Mouse (Mus musculus): ENCODE measurements around the gene Gm10220. TPM values are rescaled to one million over a fixed set of nuclear protein-coding genes. Genes with fewer than 3 reads are reported as not detected.
"Not testable (repeated sequence)": the region's sequence is repeated elsewhere in the genome, so short reads cannot be mapped to it uniquely, and the experiment has no call there.

Gene Gm10220
- polyA plus RNA-seq (2012; rRNA removed): not detected in 2 replicates

GRCm38 (mm10) chr5:26121321-26121720 is at the start of gene Gm10220:
Gm10220 (minus strand) TSS chr5:26121421.
- H3K4me3 ChIP-seq (ENCODE audit: extremely low read depth, insufficient read depth, insufficient read length); H3K4me1 ChIP-seq (ENCODE audit: control insufficient read depth, insufficient read depth, insufficient read length); H3K36me3 ChIP-seq (ENCODE audit: control insufficient read depth, insufficient read depth, low read length); H3K27me3 ChIP-seq (ENCODE audit: control insufficient read depth, insufficient read depth, low read length); H3K27ac ChIP-seq (ENCODE audit: insufficient read depth, low read length); DNase-seq (ENCODE audit: low read depth in 1 of 2, low spot score in 2 of 2): not testable (repeated sequence)
- no CpG with 5 or more reads among the region's 3 CpGs for WGBS

GRCm38 (mm10) chr5:26169855-26170254 is 48.6 kb upstream of the Gm10220 start:
- TF ChIP-seq POLR2A (IDR thresholded peaks at IDR 0.05; ENCODE audit: low read depth, low read length): no peak
- no peak for TF ChIP-seq CTCF (IDR thresholded peaks at IDR 0.05; ENCODE audit: extremely low read depth, insufficient read depth, insufficient read length, insufficient replicate concordance)
- Histone ChIP-seq H3K27me3 (ENCODE audit: control insufficient read depth, insufficient read depth, low read length) (no peaks in the 10 kb centered on the region), H3K4me3 (ENCODE audit: extremely low read depth, insufficient read depth, insufficient read length) (no peak overlapping the region), H3K27ac (ENCODE audit: insufficient read depth, low read length) (no peak overlapping the region), H3K4me1 (ENCODE audit: control insufficient read depth, insufficient read depth, insufficient read length) (no peaks in the 10 kb centered on the region), H3K36me3 (ENCODE audit: control insufficient read depth, insufficient read depth, low read length) (no peaks in the 10 kb centered on the region)
- DNase-seq (ENCODE audit: low read depth in 1 of 2, low spot score in 2 of 2): no peak
- 61% methylated on average over 1 of the region's 1 CpGs for WGBS

GRCm38 (mm10) chr5:26165791-26166165 is 44.6 kb upstream of the Gm10220 start:
- no peak for TF ChIP-seq POLR2A (IDR thresholded peaks at IDR 0.05; ENCODE audit: low read depth, low read length)
- TF ChIP-seq CTCF (IDR thresholded peaks at IDR 0.05; ENCODE audit: extremely low read depth, insufficient read depth, insufficient read length, insufficient replicate concordance): no peak
- no peaks in the 10 kb centered on the region for H3K27me3 ChIP-seq (ENCODE audit: control insufficient read depth, insufficient read depth, low read length)
- no peaks in the 10 kb centered on the region for H3K4me1 ChIP-seq (ENCODE audit: control insufficient read depth, insufficient read depth, insufficient read length)
- H3K4me3 ChIP-seq (ENCODE audit: extremely low read depth, insufficient read depth, insufficient read length): no peak overlapping the region
- H3K27ac ChIP-seq (ENCODE audit: insufficient read depth, low read length): no peak overlapping the region
- no peak for DNase-seq (ENCODE audit: low read depth in 1 of 2, low spot score in 2 of 2)
- whole genome bisulfite sequencing: 95% methylated on average over 5 of the region's 5 CpGs
- no peaks in the 10 kb centered on the region for H3K36me3 ChIP-seq (ENCODE audit: control insufficient read depth, insufficient read depth, low read length)

- no peaks in the 10 kb centered on the region for H3K27me3 ChIP-seq (ENCODE audit: control insufficient read depth, insufficient read depth, low read length)
- TF ChIP-seq POLR2A (IDR thresholded peaks at IDR 0.05; ENCODE audit: low read depth, low read length) (no peak), CTCF (IDR thresholded peaks at IDR 0.05; ENCODE audit: extremely low read depth, insufficient read depth, insufficient read length, insufficient replicate concordance) (no peak)
- H3K4me1 ChIP-seq (ENCODE audit: control insufficient read depth, insufficient read depth, insufficient read length): no peaks in the 10 kb centered on the region
- no peak for DNase-seq (ENCODE audit: low read depth in 1 of 2, low spot score in 2 of 2)
- no peaks in the 10 kb centered on the region for H3K36me3 ChIP-seq (ENCODE audit: control insufficient read depth, insufficient read depth, low read length)
- H3K27ac ChIP-seq (ENCODE audit: insufficient read depth, low read length): no peak overlapping the region
- no peak overlapping the region for H3K4me3 ChIP-seq (ENCODE audit: extremely low read depth, insufficient read depth, insufficient read length)
- 75% methylated on average over 8 of the region's 8 CpGs for WGBS
Measured at GRCm38 (mm10) chr5:26165036-26165790, 44.0 kb upstream of the Gm10220 start.

- Histone ChIP-seq H3K27me3 (ENCODE audit: control insufficient read depth, insufficient read depth, low read length) (no peaks in the 10 kb centered on the region), H3K27ac (ENCODE audit: insufficient read depth, low read length) (no peak overlapping the region), H3K4me3 (ENCODE audit: extremely low read depth, insufficient read depth, insufficient read length) (no peak overlapping the region), H3K4me1 (ENCODE audit: control insufficient read depth, insufficient read depth, insufficient read length) (no peaks in the 10 kb centered on the region), H3K36me3 (ENCODE audit: control insufficient read depth, insufficient read depth, low read length) (no peaks in the 10 kb centered on the region)
- 78% methylated on average over 10 of the region's 10 CpGs for WGBS
- TF ChIP-seq POLR2A (IDR thresholded peaks at IDR 0.05; ENCODE audit: low read depth, low read length): no peak
- TF ChIP-seq CTCF (IDR thresholded peaks at IDR 0.05; ENCODE audit: extremely low read depth, insufficient read depth, insufficient read length, insufficient replicate concordance): no peak
- DNase-seq (ENCODE audit: low read depth in 1 of 2, low spot score in 2 of 2): no peak
Measured at GRCm38 (mm10) chr5:26157396-26158170, 36.4 kb upstream of the Gm10220 start.

GRCm38 (mm10) chr5:26142891-26143290 is 21.7 kb upstream of the Gm10220 start:
- no peaks in the 10 kb centered on the region for H3K36me3 ChIP-seq (ENCODE audit: control insufficient read depth, insufficient read depth, low read length)
- DNase-seq (ENCODE audit: low read depth in 1 of 2, low spot score in 2 of 2): no peak
- no peak overlapping the region for H3K27ac ChIP-seq (ENCODE audit: insufficient read depth, low read length)
- no peak for TF ChIP-seq CTCF (IDR thresholded peaks at IDR 0.05; ENCODE audit: extremely low read depth, insufficient read depth, insufficient read length, insufficient replicate concordance)
- TF ChIP-seq POLR2A (IDR thresholded peaks at IDR 0.05; ENCODE audit: low read depth, low read length): no peak
- no peak overlapping the region for H3K4me3 ChIP-seq (ENCODE audit: extremely low read depth, insufficient read depth, insufficient read length)
- 86% methylated on average over 6 of the region's 6 CpGs for WGBS
- H3K27me3 ChIP-seq (ENCODE audit: control insufficient read depth, insufficient read depth, low read length): no peaks in the 10 kb centered on the region
- no peaks in the 10 kb centered on the region for H3K4me1 ChIP-seq (ENCODE audit: control insufficient read depth, insufficient read depth, insufficient read length)

- H3K36me3 ChIP-seq (ENCODE audit: control insufficient read depth, insufficient read depth, low read length); H3K27ac ChIP-seq (ENCODE audit: insufficient read depth, low read length); H3K4me3 ChIP-seq (ENCODE audit: extremely low read depth, insufficient read depth, insufficient read length); DNase-seq (ENCODE audit: low read depth in 1 of 2, low spot score in 2 of 2); H3K27me3 ChIP-seq (ENCODE audit: control insufficient read depth, insufficient read depth, low read length); H3K4me1 ChIP-seq (ENCODE audit: control insufficient read depth, insufficient read depth, insufficient read length): not testable (repeated sequence)
- no CpG with 5 or more reads among the region's 3 CpGs for WGBS
Measured at GRCm38 (mm10) chr5:26105262-26105661, 16.0 kb downstream of the Gm10220 start, which contains the start of gene 5031410I06Rik. 5031410I06Rik (minus strand) TSS chr5:26105362.

GRCm38 (mm10) chr5:26089191-26089590 is 32.0 kb downstream of the Gm10220 start, which contains the start of gene Gm10471:
Gm10471 (minus strand) TSS chr5:26089291.
- H3K27me3 ChIP-seq (ENCODE audit: control insufficient read depth, insufficient read depth, low read length); H3K27ac ChIP-seq (ENCODE audit: insufficient read depth, low read length); H3K36me3 ChIP-seq (ENCODE audit: control insufficient read depth, insufficient read depth, low read length); H3K4me3 ChIP-seq (ENCODE audit: extremely low read depth, insufficient read depth, insufficient read length); H3K4me1 ChIP-seq (ENCODE audit: control insufficient read depth, insufficient read depth, insufficient read length); DNase-seq (ENCODE audit: low read depth in 1 of 2, low spot score in 2 of 2): not testable (repeated sequence)
- 67% methylated on average over 1 of the region's 1 CpGs for WGBS

GRCm38 (mm10) chr5:26079023-26079422 is 42.2 kb downstream of the Gm10220 start:
- H3K4me3 ChIP-seq (ENCODE audit: extremely low read depth, insufficient read depth, insufficient read length); DNase-seq (ENCODE audit: low read depth in 1 of 2, low spot score in 2 of 2); H3K27ac ChIP-seq (ENCODE audit: insufficient read depth, low read length); H3K27me3 ChIP-seq (ENCODE audit: control insufficient read depth, insufficient read depth, low read length); H3K4me1 ChIP-seq (ENCODE audit: control insufficient read depth, insufficient read depth, insufficient read length); H3K36me3 ChIP-seq (ENCODE audit: control insufficient read depth, insufficient read depth, low read length): not testable (repeated sequence)
